Mouse (Mus musculus) small intestine, adult 2 months (tissue): ENCODE measurements around the gene Cdkn2d.
"Not testable (repeated sequence)": the region's sequence is repeated elsewhere in the genome, so short reads cannot be mapped to it uniquely, and the experiment has no call there.

Experiments used
- CTCF ChIP-seq: fragments of 200-500 bp; IDR thresholded peaks from 2 replicates; pipeline ENCODE4 v1.5.1; 2012; ENCODE audit warnings: low read depth, mild to moderate bottlenecking, control low read depth, inconsistent platforms, low read length, moderate library complexity, mixed read lengths; ENCODE audit not compliant: insufficient replicate concordance, insufficient read length; ENCODE audit errors: extremely low read depth
- POLR2A ChIP-seq: fragments of 200-500 bp; IDR thresholded peaks from 2 replicates; pipeline ENCODE4 v1.6.1; 2012; ENCODE audit warnings: low read depth, mild to moderate bottlenecking, control low read depth, inconsistent platforms, low read length, moderate library complexity

- TF ChIP-seq CTCF, POLR2A: not testable (repeated sequence)
Observed at GRCm38 (mm10) chr9:21256349-21256748, 34.9 kb downstream of the Cdkn2d start.
